Mouse (Mus musculus) cerebellum, postnatal 25 days (tissue): Measurements from ENCODE around the gene Camkk2.

Source experiments
- DNase-seq, 2 experiments: peaks; one replicate each; pipeline ENCODE4 v3.0.0; 2021; ENCODE audit warnings: mixed read lengths in 2 of 2

The Camkk2 gene

DNA sequence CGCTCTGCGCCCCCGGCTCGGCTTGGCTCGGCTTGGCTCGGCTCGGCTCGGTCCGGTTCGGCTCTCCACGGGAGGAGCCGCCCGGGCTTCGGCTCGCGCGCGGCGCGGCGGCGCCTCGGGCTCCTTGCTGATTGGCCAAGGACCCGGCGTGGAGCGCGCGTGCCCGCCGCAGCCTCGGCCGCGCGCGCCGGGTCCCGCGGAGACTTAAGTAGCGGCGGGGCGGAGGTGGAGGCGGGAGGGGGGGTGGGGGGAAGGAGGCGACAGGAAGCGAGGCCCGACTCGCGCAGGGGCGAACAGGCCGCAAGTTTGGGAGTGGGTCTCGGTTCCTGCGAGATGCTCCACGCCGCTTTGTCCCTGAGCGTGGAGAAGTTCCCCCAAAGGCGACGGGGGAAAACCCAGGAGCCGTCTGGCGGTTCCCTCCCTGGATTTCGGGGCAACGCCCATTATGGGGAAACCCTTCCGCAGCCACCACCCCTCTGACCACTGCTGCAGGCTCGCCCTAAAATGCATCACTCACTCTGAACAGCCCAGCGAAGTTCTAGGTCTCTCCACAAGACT, at the start of gene Camkk2:
TSS of gene Camkk2 (minus strand) at position 133 of the 558 bp plus-strand sequence.
- DNase-seq = peak; percentile 89 to 94

GRCm38 (mm10) chr5:122825099-122825498, 45.9 kb upstream of the Camkk2 start:
- no peak for DNase-seq

DNA sequence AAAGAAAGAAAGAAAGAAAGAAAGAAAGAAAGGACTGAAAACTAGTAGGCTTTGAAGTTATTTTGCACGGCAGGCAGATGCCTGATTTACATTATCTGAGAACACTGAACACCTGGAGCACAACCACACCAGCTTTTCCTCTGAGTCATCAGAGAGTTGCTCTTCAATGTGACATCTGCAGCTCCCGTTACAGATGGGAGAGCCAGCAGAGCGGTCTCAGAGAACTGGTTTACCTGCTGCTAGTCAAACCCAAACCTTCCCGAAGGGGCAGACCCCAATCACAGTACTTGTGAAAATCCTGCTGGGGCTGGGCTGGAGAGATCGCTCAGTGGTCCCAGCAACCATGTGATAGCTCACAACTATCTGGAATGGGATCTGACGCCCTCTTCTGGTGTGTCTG, 45.2 kb upstream of the Camkk2 start:
- no peak for DNase-seq

GRCm38 (mm10) chr5:122823976-122824375, 44.8 kb upstream of the Camkk2 start:
- no peak for DNase-seq

DNA sequence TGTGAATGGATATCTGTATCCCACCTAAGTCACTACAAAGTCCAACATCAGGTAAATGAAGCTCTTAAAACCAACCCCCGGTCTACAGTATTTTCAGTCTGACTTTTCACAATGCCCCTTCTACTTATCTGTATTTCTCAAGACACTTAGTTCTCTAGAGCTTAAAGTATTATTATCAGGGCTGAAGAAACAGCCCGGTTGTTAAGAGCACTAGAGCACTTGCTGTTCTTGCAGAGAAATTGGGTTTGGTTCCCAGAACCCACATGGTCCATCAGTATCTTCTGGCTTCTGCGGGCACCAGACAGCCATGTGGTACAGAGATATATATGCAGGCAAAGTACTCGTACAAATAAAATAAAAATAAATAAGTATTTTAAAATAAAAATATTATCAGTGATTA, 43.2 kb upstream of the Camkk2 start:
- DNase-seq = no peak

- no peak for DNase-seq
Observed at GRCm38 (mm10) chr5:122821524-122821885, 42.3 kb upstream of the Camkk2 start.

GRCm38 (mm10) chr5:122820777-122821523, 41.7 kb upstream of the Camkk2 start, which contains the start of gene Anapc5:
Anapc5 (minus strand) TSS chr5:122821339.
- peak; percentile 90 to 93 for DNase-seq

- DNase-seq = no peak
Observed at GRCm38 (mm10) chr5:122812699-122813098, 33.5 kb upstream of the Camkk2 start.

DNA sequence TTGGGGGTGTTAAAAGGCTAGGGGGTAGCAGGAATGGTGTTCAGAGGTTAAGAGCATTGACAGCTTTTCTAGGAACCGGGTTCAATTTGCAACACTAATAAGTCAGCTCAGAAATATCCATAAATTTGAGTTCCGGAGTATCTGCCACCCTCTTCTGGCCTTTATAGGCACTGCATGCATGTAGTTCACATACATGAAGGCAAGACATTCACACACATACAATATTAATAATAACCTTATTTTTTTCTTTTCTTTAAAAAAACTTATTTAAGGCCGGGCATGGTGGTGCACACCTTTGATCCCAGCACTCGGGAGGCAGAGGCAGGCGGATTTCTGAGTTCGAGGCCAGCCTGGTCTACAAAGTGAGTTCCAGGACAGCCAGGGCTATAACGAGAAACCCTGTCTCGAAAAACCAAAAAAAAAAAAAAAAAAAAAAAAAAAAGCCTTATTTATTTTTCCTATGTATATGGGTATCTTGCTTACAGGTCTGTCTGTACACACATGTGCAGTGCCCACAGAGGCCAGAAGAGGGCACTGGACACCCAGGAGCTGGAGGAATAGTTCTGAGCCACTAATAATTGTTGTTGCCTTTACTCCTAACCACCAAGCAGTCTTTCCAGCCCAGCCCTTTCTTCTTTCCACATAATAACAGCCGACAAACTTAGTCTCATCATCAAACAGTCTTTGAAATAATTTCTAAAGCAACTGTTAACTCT, 32.3 kb upstream of the Camkk2 start:
- peak; percentile 76 to 87 for DNase-seq

- DNase-seq = no peak
Observed at GRCm38 (mm10) chr5:122805503-122805902, 26.3 kb upstream of the Camkk2 start.

- no peak for DNase-seq
Observed at GRCm38 (mm10) chr5:122802706-122803105, 23.5 kb upstream of the Camkk2 start.

GRCm38 (mm10) chr5:122801684-122802083, 22.5 kb upstream of the Camkk2 start:
- no peak for DNase-seq

GRCm38 (mm10) chr5:122800345-122801010, 21.3 kb upstream of the Camkk2 start:
- DNase-seq = peak; percentile 85 to 88

- DNase-seq = no peak
Observed at GRCm38 (mm10) chr5:122799379-122800344, 20.5 kb upstream of the Camkk2 start.

GRCm38 (mm10) chr5:122798557-122799378, 19.6 kb upstream of the Camkk2 start:
- DNase-seq = peak; percentile 68 to 80

GRCm38 (mm10) chr5:122797866-122798265, 18.7 kb upstream of the Camkk2 start:
- no peak for DNase-seq

GRCm38 (mm10) chr5:122788696-122789095, 9.5 kb upstream of the Camkk2 start:
- no peak for DNase-seq

DNA sequence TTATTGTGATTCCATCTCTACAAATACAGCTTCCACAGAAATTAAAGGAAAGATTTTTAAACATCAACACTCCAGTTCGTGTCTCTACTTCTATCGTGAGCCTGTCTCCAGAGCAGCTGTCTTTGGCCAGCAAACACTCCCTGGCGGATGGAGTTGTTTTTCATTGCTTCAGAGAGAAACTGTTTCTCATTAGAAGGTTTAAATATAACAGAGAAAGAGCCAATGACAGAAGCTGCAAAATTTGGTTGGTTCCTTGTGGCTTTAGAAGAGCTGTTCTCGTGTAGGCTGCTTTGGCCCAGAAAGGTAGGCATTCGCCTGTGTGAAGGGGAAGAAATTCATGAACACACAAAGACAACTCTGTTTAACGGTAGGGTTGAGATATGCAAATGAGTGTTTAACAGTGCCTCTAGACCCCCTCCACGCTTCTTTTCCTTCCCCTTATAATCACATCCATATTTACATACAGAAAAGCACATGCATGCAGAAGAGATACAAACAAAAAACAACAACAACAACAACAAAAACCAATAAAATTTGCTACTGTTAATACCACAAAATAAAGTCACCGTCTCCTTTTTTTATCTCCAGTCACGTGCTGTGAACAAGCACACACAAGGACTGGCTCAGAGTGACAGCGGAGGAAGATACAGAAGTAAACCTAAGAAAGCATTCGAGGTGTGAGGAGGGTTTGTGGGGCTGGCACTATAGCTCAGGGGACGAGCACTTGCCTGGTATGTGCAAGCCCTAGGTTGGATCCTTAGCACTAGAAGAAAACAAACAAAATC, 7.0 kb upstream of the Camkk2 start:
- DNase-seq = no peak

GRCm38 (mm10) chr5:122783726-122784406, 4.7 kb upstream of the Camkk2 start:
- DNase-seq = no peak

GRCm38 (mm10) chr5:122782066-122782465, 2.9 kb upstream of the Camkk2 start:
- DNase-seq = no peak
